In genomic region chr10:86011172-86011571, GRCm38 (mm10) we compare ENCODE assay signal across 23 mouse cellular contexts. TPM values are rescaled to one million over a fixed set of nuclear protein-coding genes. Genes with fewer than 3 reads are reported as not detected.
DNase-seq lines count a peak whose midpoint lies in the region; ATAC-seq lines count a peak whose summit lies in the region.
"Had no signal": no experiment of that assay in that cellular context is flagged by ENCODE, and none has a peak within 500 bp of the region (broad histone marks: within the 10 kb centered on the region; RNA-seq: fewer than 3 reads in every experiment).

No protein-coding gene starts in this region.

- DNase-seq in thymus, postnatal 0 days (ENCODE audit: low spot score): peak; percentile 30
- DNase-seq in thymus, postnatal 36 days: no peak
- DNase-seq in left cerebral cortex, postnatal 10 days (ENCODE audit: extremely low spot score in 1 of 2, low spot score in 2 of 2): no peak
- no peak for DNase-seq in yolk sac, embryonic 10.5 days (ENCODE audit: low spot score)
- DNase-seq in urinary bladder, postnatal 14 days (ENCODE audit: low spot score): no peak
- DNase-seq: B cell, adult 2 months; cerebellum, adult 11 months; cerebellum, adult 8-10 months; cerebellum, postnatal 14 days; gastrocnemius, postnatal 36 days; heart, adult 2 months had no signal

- ATAC-seq in common myeloid progenitor, adult 5-6 weeks (replicated peaks; ENCODE audit: low read depth, poor library complexity, severe bottlenecking): peak; percentile 84
- ATAC-seq in megakaryocyte progenitor cell, adult 5-6 weeks (replicated peaks; ENCODE audit: poor library complexity): peak; percentile 60
- ATAC-seq: CD4-positive, CD25-positive, alpha-beta regulatory T cell, adult 4 months; forebrain, embryonic 15.5 days; hindbrain, embryonic 16.5 days had no signal

- intact Hi-C loops in left cerebral cortex, postnatal 10 days (cut with DNase I): no loop called here

RNA-seq across cellular contexts. Expression of gene Bpifc, which starts 0.5 kb away (rescaled TPM):
- polyA plus RNA-seq in thymus, postnatal 0 days (2015; fragmentation: Nextera tagmentation; extraction: Ambion mirVana): 0.86 and 0.87 TPM in 2 replicates
- total RNA-seq in common myeloid progenitor, adult 5-6 weeks (2017): 3.4 and 5.7 TPM in 2 replicates
- total RNA-seq in megakaryocyte progenitor cell, adult 5-6 weeks (2015): 3.5 and 4.0 TPM in 2 replicates
- 1.2 and 2.1 TPM in 2 replicates for total RNA-seq in megakaryocyte progenitor cell, adult 5-6 weeks (2017)
- total RNA-seq in left cerebral cortex, postnatal 10 days (2021): not detected
- total RNA-seq: G1E; gastrocnemius, adult 8-10 months; gastrocnemius, postnatal 36 days; heart, adult 2 months; heart, postnatal 25 days had no signal
- polyA plus RNA-seq: CD4-positive, CD25-positive, alpha-beta regulatory T cell, adult 4 months; embryonic facial prominence, embryonic 12.5 days; forebrain, embryonic 11.5 days; forebrain, embryonic 15.5 days; G1E; heart, adult 2 months; heart, embryonic 12.5 days; hindbrain, embryonic 12.5 days had no signal

RNA-seq across cellular contexts. Expression of gene Fbxo7, which starts 10.6 kb away (rescaled TPM):
- polyA plus RNA-seq in thymus, postnatal 0 days (2015; fragmentation: Nextera tagmentation; extraction: Ambion mirVana): 51.4 and 54.7 TPM in 2 replicates
- total RNA-seq in common myeloid progenitor, adult 5-6 weeks (2017): 26.0 and 38.1 TPM in 2 replicates
- total RNA-seq in megakaryocyte progenitor cell, adult 5-6 weeks (2015): 30.2 and 36.0 TPM in 2 replicates
- 14.5 and 31.5 TPM in 2 replicates for total RNA-seq in megakaryocyte progenitor cell, adult 5-6 weeks (2017)
- 10 to 100 TPM; 17.7 to 23.8 TPM for total RNA-seq in left cerebral cortex, postnatal 10 days (2021)

RNA-seq across cellular contexts. Expression of gene Rtcb, which starts 53.5 kb away (rescaled TPM):
- 146 and 148 TPM in 2 replicates for polyA plus RNA-seq in thymus, postnatal 0 days (2015; fragmentation: Nextera tagmentation; extraction: Ambion mirVana)
- total RNA-seq in common myeloid progenitor, adult 5-6 weeks (2017): 176 and 191 TPM in 2 replicates
- 61.6 and 63.2 TPM in 2 replicates for total RNA-seq in megakaryocyte progenitor cell, adult 5-6 weeks (2015)
- 177 and 178 TPM in 2 replicates for total RNA-seq in megakaryocyte progenitor cell, adult 5-6 weeks (2017)
- 100 to 1,000 TPM; 105 TPM for total RNA-seq in left cerebral cortex, postnatal 10 days (2021)
